Mouse (Mus musculus) layer of hippocampus, postnatal 14 days (tissue): ENCODE measurements around the gene Actl10. TPM values are rescaled to one million over a fixed set of nuclear protein-coding genes. Genes with fewer than 3 reads are reported as not detected.

Experiments used
- DNase-seq, 2 experiments: peaks; one replicate each; pipeline ENCODE4 v3.0.0; 2021 to 2022; ENCODE audit warnings: low spot score in 2 of 2, mixed read lengths in 1 of 2
- total RNA-seq, 2 experiments: library from RNA; stranded (reverse); gene quantifications; 2 replicates each; pipeline ENCODE4 v1.2.3; 2021

Actl10 gene
- total RNA-seq, 2 experiments from 2014 or later = not detected

DNA sequence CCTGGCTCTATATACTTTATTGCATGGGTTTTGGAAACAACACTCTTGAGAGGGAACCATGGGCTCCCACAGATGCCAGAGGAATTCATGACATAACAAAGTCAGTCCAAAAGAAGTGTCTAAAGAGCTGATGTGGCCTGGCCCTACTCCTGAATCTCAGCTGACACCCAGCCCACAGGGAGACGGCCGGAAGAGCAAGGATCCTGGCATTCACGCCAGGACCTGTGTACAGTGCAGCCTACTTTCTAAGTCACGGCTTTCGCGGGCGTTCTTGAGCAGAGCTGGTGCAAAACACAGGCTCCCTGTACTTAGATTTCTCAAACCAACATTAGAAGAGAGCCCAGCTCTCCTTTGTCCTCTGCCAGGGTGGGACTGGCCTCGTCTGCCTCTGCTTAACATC lies 29.0 kb downstream of the Actl10 start:
- DNase-seq = no peak

DNA sequence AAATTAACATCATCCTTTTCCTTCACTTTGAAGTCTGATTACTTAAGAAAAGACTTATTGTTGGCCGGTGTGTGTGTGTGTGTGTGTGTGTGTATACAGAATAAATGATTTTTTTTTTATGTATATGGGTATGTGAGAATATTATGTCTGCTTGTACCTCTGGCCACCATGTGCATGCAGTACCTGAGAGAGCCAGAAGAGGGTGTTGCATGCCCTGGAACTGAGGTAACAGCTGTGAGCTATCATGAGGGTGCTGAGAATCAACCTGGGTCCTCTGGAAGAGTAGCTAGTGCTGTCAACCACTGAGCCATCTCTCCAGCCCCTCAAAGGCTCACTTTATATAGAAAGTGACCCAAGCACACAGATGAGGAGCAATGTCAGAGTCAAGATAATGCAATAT lies 29.8 kb downstream of the Actl10 start:
- no peak for DNase-seq

- peak; percentile 88 to 96 for DNase-seq
Measured at GRCm38 (mm10) chr2:154583906-154584872, 32.6 kb downstream of the Actl10 start.

- no peak for DNase-seq
Measured at GRCm38 (mm10) chr2:154584931-154585601, 33.5 kb downstream of the Actl10 start.

- peak; percentile 37 to 61 for DNase-seq
Measured at GRCm38 (mm10) chr2:154586405-154586804, 34.8 kb downstream of the Actl10 start.

- no peak for DNase-seq
Measured at GRCm38 (mm10) chr2:154589051-154589450, 37.5 kb downstream of the Actl10 start.

DNA sequence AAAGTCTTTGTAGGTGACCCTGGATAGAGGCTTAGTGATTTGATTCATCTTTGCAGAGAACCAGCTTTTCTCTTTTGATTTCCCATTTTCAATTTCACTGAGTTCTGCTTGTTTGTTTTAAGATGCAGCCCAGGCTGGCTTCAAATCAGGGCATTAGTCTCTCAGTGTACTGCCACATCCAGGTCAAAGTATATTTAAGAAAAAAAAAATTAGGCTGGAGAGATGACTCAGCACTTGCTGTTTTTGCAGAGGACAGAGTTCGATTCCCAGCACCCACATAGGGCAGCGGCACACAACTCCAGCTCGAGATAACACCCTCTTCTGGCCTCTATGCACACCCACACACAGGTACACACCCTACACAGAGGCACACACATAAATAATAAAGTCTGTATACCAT lies 39.7 kb downstream of the Actl10 start:
- no peak for DNase-seq

DNA sequence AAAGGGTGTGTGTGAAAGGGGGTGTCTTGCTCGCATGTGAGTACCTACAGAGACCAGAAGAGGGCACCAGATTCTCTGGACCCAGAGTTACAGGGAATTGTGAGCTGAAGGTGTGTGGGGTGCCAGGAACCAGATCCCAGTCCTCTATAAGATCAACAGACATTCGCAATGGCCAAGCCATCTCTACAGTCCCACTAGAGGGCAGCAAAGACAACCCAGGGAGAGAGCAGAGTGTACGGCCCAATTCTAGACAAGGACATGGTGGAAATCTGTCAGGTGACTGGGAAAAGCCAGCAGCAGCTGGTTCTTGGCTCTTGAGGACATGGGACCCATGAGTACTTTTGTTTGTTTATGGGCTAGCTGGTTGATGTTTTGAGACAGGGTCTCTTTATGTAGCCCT lies 41.4 kb downstream of the Actl10 start:
- DNase-seq = no peak

DNA sequence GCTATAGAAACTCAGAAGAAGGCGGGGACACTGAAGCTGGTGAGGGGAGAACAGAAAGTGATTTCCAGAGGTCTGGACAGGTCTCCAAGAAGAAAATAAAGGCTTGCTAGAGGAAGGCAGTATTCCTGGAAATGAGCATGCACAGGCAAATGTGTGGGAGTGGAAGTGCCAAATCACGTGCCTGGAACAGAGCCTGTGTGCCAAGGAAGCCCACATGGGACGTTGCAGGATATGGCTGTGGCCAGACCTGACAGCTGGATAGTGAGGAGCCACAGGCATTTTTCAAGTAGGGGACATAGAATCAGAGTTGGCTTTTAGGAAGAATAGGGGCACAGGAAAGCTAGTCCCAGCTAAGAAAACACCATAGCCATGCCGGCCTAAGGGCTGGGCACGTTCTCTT lies 44.2 kb downstream of the Actl10 start:
- no peak for DNase-seq

DNA sequence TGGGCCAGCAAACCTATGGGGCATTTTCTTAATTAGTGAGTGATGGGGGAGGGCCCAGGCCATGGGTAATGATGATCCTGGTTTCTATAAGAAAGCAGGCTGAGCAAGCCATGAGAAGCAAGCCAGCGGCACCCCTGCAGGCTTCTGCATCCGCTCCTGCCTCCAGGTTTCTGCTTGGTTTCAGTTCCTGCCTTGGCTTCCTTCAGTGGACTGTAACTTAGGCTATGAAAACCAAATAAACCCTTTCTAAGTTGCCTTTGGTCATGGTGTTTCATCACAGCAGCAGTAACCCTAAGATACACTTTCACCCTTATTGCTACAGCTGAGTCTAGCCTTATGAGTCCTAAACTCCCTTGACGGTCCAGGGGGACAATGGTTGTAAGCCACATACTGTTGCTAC lies 45.8 kb downstream of the Actl10 start:
- DNase-seq = no peak

DNA sequence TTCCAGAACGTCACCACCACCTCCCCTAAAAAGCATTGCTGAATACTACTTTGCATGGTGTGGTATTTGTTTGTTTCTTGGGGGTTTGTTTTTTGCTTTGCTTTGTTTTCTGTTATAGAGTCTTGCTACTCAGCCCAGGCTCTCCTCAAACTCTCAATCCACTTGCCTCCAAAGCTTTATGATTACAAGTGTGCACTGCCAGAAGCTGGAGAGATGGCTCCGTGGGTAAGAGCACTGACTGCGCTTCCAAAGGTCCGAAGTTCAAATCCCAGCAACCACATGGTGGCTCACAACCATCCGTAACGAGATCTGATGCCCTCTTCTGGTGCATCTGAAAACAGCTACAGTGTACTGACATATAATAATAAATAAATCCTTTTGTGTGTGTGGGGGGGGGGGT lies 49.0 kb downstream of the Actl10 start:
- DNase-seq = no peak

DNA sequence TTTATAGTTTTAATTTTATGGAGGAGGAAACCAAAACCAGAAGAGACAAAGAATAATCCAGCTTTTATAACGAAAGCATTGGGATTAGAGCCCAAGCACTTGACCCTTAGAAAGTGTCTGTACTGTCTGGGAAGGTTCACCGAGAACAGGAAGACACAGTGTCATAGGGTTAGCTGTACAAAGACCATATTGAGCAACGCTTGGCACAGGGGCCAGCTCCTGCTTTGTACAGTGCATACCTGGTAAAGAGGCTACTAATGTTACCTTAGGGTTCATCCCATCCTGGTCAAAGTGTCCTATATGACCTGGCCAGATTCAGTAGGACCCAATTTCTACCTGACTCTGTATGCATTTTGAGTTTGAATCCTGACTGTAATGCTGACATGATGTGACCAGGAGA lies 49.7 kb downstream of the Actl10 start:
- DNase-seq = no peak

Other genes starting within 250 kb of the Actl10 start
- gene Bpifb9b, start 244.5 kb upstream of the Actl10 start, total RNA-seq = not detected
- 10 to 100 TPM; 14.4 to 16.0 TPM for gene Cdk5rap1, start 178.8 kb upstream of the Actl10 start, total RNA-seq
- gene Snta1, start 143.7 kb upstream of the Actl10 start, total RNA-seq = 10 to 100 TPM; 43.6 to 47.1 TPM
- 10 to 100 TPM; 43.3 to 50.4 TPM for gene Cbfa2t2, start 115.3 kb upstream of the Actl10 start, total RNA-seq
- gene 1700003F12Rik, start 4.7 kb upstream of the Actl10 start, total RNA-seq = 1 to 10 TPM; 1.0 to 1.4 TPM
- 10 to 100 TPM; 27.7 to 28.0 TPM for gene Necab3, start 7.1 kb downstream of the Actl10 start, total RNA-seq
- 1 to 10 TPM; 7.1 to 8.0 TPM for gene E2f1, start 18.1 kb downstream of the Actl10 start, total RNA-seq
- gene Pxmp4, start 51.9 kb downstream of the Actl10 start, total RNA-seq = 10 to 100 TPM; 17.2 to 19.8 TPM
- gene Zfp341, start 61.5 kb downstream of the Actl10 start, total RNA-seq = 10 to 100 TPM in 1 of 2 experiments, 1 to 10 TPM in 1; 9.8 to 11.3 TPM
- gene 4930519P11Rik, start 61.7 kb downstream of the Actl10 start, total RNA-seq = not detected
- 100 to 1,000 TPM; 199 to 204 TPM for gene Chmp4b, start 99.9 kb downstream of the Actl10 start, total RNA-seq
- not detected for gene Gm14214, start 218.3 kb downstream of the Actl10 start, total RNA-seq
- 10 to 100 TPM; 78.6 to 81.5 TPM for gene Raly, start 239.3 kb downstream of the Actl10 start, total RNA-seq
- gene a, start 239.6 kb downstream of the Actl10 start, total RNA-seq = under 1 TPM in 1 of 2 experiments, not detected in 1; 0.78 TPM